Mouse (Mus musculus): ENCODE results near the gene Cotl1.

Cotl1 gene

DNA sequence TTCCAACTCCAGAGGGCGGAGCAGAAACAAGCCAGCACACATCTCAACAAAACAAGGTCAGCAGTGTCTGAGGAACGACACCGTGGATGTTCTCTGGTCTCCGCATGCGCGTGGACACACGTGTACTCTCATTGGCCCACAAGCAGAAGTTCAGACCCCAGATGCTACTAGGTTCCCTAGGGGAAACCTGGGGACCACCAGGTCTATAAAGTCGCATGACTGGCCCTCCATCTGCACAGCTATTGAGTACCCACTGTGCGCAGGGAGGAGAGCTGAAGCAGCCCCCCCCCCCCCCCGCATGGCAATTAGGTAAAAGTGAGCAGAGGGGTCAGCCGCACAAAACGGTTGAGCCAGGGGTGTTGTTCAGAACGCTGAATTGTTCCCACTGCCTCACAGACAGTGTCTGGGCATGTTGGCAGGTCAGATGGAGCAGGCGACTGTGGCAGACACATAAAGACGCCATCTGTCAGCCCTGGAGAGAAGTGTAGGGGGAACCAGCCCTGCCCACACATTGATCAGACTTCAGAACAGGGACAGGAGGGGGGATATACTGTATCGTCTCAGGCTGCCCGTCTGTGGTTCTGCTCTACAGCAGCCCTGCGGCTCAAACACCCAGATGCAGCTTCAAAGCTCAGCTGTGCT is 54.5 kb downstream of the Cotl1 start:
- DNase-seq = peak in 1 of 2 experiments; percentile 53

DNA sequence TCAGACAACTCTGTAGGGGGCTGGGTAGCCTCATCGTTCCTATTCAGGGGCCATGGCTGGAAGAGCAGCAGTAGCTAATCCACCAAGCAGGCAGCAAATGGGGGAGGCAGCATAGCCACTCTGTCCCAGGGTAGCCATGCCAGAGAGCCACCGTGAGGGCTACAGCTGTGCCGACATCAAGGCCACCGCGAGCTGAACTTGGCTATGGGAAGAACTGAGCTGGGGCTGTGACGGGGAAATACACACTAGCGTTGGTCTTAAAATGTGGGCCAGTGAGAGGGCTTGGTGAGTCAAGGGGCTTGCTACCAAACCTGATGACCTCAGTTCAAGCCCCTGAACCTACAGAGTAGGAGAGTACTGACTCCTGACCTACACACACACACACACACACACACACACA is 55.7 kb downstream of the Cotl1 start:
- no peak for DNase-seq

DNA sequence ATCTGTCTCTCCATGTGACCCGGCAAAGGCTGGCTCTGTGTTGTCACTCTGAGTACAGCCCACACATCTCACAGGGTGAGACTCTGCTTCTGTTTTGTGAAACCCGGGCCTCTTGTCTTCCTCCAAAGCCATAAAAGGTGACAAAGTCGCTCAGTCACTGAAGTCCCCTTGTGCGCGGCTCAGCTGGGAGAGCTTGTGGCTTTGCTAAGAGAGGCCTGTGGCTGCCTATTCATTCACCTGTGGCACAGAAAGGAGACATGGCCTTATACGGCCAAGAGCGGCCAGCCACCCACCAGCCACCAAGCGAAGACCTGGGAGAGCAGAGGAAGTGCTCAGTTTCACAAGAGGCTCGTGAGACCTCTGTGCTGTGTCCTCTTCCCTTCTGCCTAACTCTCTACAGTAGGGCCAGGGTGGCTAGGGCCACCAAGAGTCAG is 56.2 kb downstream of the Cotl1 start:
- DNase-seq = no peak

DNA sequence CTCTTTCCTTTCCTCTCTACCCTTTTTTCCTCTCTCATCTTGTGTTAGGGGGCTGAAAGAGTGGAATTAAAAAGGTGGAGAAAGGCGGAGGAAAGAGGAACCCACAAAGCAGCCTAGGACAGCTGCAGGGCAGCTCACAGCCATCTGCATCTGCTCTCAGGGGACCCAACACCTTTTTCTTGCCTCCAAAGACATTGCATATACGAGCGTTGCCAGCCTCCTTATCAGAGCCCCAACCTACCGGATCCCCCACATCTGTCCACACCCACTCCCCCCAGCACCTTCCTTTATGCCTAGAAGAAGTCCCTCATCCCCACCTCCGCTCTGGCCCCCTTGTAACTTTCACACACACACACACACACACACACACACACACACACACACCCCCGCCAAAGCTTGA is 56.8 kb downstream of the Cotl1 start:
- DNase-seq = no peak

DNA sequence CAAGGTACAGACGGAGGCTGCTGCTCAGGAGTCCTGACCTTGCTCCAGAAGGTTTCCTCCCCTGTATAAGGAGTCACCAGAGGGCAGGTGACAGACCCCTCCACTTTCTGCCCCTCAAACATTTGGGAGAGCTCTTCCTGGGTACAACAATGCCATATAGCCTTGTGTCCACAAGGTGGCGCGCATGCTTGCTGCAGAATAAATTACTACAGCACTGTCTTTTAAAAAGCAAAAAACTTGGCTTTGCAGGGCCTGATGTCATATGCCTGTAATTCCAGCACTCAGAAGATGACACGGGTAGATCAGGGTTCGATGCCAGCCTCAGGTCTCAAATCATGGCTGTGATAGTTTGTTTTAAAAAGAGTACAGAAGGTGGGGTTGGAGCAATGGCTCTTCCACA is 57.6 kb downstream of the Cotl1 start:
- DNase-seq = peak; percentile 84 to 88

DNA sequence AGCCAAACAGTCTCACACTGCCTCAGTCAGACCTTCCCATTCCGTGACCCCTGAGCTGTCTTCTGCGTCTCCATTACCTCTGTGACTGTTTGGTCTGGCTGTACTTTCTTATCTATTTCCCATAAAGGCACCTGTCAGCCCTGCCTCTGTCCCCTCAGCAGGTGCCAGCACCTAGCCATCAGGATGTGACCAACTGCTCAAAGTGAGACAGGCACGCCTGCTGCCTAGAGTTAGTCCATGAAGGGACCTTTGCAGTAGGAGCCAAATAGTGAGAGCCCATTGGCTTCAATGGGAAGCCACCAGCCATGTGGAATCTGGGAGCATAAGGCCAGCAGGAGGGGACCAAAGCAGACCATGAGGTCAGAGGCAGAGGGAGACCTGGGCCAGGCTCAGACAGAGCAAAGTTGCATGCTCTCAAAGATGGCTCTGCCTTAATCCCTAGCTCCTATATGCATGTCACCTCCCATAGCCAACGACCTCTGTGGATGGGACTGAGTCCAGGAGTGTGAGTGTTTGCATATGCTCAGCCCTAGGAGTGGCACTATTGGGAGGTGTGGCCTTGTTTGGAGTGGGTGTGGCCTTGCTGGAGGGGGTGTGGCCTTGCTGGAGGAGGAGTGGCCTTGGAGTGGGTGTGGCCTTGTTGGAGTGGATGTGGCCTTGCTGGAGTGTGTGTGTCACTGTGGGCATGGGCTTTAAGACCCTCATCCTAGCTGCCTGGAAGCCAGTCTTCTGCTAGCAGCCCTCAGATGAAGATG is 59.1 kb downstream of the Cotl1 start:
- no peak for DNase-seq

DNA sequence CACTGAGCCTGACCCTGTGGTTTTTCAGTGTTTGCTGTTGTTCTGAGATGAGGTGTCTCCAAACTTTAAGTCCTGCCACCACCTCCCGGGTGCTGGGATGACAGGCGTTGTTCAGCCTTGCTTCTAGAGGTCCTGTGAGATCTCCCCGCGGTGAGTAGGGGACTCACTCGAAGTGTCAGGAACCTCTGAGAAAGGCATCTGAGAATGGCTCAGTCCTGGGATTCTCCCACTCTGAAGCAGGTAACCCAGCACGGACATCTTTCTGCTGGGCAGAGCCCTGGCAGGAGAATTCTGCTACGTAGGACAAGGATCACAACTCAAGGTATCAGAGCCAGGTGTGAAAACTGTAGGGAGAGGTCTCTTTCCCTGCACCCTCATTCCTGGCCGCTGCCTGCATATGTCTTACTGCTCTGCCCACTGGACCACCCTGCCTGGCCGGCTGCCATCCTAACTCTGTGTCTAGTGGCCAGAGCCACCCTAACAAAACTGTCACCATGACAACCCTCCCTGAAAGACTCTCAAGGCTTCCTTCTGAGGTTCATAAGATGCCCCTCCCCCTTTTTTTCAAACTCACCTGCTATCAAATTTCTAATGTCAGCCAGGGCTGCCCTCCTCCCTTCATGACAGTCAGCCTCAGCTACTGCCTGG is 59.8 kb downstream of the Cotl1 start:
- no peak for DNase-seq

DNA sequence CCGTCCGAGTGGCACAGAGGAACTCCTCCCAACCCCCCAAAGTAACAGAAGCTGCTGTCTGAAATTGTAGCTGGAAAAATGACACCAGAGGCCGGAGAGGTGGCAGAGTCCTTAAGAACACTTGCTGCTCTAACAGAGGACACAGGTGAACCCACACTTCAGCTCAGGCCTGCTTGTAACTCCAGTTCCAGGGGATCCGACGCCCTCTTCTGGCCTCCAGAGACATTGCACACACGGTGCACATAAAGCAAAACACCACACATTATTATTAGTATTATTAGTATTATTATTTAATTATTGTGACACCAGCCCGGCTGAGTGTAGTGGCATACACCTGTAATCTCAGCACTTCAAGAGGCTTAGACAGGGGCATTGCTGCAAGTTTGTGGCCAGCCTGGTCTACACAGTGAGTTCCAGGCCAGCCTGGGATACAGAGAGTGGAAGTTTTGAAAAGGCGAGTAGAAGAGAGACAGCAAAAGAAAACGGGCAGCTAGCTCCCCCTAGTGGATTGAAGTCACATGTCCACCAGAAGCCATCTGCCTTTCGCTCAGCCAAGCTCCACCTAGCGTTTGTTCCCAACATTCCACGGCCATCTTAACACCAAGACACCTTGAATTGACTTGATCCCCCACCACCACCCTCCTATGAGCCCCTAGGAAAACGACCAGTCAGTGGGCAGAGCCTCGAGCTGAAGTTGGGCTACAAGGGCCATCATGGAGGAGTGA is 61.2 kb downstream of the Cotl1 start:
- peak; percentile 85 to 86 for DNase-seq

DNA sequence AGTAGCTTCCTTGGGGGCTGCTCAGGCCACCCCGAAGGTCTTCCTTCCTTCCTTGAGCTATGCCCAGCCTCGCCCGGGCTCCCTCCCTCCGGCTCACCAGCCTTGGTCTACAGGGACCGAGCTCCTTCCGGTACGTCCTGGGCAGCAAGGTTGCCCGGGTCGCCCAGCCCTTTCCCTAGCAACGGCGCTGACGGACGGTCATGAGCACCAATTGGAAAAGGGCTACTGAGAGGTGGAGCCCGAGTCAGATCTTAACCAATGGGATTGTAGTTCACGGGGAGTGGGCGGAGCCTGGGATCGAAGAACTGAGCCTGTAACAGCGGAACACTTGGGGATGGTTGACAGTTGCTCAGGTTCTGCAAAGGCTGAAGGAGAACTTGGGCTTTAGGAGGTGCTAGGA is 62.1 kb downstream of the Cotl1 start, which contains the start of gene Tldc1:
Tldc1 (minus strand) TSS at position 154 of the 400 bp plus-strand sequence.
- peak; percentile 99 for DNase-seq

DNA sequence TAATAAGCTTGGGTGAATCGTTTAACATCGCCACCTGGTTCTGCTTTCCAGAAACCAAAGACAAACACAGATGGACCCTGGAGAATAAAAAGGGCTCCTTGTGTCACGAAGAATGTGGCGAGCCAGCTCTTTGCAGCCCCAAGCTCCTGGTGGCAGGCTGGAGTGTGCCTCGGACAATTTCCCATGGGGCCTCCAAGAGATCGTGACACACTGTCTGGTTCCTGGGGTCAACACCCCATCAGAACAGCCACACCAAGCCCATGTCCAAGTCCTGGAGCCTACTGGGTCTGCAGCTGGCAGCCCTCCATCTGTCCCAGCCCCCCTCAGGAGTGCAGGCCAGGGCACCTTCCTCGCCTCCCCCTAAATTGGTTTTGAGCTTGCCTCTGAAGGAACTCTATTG is 62.6 kb downstream of the Cotl1 start:
- DNase-seq = peak in 1 of 2 experiments; percentile 48

DNA sequence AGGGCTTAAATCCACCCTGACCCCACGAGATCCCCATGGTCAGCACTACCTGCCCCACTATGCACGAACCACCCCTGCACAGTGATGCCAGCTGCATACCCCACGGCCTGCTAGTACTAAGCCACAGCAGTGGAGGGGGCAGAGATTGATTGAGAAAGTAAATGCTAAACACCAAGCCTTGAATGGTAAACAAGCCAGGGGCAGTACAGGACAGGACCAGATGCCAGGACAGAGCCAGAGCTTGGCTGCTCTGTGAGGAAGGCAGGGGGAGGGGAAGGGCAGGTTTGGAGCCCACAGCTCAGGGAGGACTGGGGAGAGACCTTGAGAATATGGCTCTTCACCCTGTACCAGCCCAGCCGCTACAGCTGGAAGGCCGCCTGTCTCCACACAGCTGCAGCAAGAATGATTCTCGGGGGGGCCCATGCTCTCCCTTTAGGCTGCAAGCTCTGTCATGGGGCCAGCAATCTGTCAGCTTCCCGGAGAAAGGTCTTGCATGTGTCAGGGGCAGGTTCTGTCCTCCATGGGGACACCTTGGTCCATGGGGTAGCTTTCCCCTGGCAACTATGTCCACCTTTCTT is 63.6 kb downstream of the Cotl1 start:
- no peak for DNase-seq

DNA sequence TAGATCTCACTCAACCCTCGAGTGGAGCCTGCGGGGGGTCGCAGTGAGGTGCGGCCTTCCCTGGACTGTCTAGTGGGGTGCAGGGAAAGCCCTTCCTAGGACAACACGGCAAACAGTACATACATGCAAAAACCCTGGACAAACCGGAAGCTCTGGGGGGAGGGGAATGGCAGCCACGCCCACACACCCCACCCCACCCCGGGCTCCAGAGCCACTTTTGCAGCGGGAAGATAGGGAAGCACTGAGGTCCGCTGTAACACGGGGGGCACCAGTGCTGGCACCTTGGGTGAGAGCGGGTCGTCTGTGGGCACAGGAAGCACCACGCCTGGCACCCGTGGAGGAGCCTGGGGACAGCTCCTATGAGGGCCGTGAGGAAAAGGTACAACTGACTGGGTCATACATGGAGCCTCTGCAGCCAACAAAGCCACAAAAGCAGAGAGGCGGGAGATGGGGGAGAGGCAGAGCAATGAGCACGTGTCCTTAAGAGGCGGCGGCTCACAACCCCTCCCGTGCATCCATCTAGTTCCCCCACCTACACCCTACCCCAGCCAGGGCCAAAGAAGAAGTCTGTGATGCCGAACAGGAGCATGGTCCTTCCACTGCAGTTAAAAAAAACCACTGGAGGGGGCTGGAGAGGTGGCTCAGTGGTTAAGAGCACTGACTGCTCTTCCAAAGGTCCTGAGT is 74.4 kb downstream of the Cotl1 start:
- DNase-seq = no peak

DNA sequence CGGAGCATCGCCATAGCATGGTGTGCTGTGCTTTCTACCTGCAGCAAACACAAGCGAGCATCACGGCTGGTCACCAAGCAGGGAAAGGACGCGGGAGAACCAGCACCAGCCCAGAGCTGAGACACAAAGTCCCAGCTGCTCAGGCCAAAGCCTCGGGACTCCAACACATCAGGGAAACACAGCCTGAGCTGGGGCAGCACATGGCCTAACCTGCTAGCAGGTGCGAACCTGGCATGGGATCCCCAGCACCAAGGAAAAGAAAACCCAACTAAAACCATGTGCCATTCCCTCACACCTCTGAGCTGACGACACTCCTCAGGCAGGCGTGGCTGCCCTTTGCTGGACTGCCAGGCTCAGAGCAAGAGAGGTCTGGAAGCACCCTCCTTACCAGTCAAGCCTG is 75.0 kb downstream of the Cotl1 start:
- no peak for DNase-seq

DNA sequence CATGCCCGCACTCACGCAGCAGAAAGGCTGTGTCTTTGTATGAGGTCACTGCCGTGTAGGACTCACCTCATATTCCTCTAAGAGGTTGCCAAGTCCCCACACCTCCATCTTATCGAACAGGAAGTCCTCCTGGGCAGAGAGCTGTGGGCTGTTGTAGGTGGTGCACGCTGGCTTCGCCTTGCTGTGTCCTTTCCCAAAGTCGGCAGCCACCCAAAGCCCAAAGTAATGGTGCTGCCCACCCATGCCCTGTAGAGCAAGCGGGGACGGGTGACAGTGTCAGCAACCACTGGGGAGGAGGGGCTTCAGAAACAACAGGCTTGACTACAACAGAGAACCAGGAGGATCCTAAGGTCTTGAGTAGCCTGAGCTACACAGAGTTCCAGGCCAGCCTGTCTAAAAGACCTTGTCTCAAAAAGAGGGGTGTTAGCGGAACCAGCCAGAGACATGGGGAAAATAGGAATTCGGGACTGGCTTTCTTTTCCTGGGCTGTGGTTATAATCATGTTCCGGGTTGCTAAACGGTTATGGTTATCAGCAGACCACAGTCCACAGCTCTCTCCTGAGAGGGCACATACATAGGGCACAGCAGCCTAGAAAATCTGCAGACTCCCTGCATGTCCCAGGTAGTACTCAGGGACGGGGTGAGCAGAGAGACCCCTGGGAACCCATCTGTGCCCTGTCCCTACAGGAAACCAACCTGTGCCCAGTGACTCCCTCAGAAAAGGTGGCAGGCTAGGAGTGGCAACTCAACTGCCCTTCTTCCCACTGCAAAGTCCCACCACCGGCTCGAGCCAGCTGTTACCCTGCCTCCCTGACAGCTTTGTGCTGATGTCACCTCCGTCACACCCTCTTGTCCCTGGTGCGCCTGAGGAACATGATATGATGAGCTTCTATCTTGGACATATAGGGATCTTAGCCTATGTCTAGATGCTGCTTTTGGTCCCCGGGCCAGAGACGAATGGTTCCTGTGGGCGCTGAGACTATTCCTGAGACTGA is 77.8 kb downstream of the Cotl1 start:
- DNase-seq = no peak

DNA sequence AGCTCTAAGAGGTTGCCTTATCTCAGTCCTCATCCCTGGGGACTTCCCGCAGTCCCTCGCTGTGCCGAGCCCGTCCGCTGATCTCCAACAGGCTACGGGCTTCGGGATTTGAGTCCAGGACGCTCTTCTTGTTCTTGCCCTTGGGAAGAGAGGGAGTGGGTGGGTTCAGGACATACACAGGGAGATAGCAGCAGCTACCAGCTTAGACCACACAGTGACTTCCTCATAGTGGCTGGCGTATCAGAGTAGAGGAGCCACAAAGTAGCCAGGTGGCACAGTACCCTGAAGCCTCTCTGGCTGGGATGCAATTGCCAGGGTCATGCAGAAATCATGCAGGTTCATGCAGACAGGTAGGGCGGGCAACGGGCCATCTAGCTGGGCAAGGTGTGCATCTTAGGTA is 78.7 kb downstream of the Cotl1 start:
- no peak for DNase-seq

Measured in cerebellum, adult 18-20 months (tissue).